Comparison of ENCODE assay signal across 7 mouse cellular contexts in genomic region chr15:98953401-98954356, GRCm38 (mm10). TPM values are rescaled to one million over a fixed set of nuclear protein-coding genes. Genes with fewer than 3 reads are reported as not detected.
DNase-seq lines count a peak whose midpoint lies in the region; ATAC-seq lines count a peak whose summit lies in the region.

Gm49450 (minus strand) TSS chr15:98953551.
Tuba1a (minus strand) TSS chr15:98953703.

- peaks cover 26% of the 10 kb centered on the region for H3K36me3 ChIP-seq in embryonic facial prominence, embryonic 10.5 days (replicated peaks)
- no peaks in the 10 kb centered on the region for H3K36me3 ChIP-seq in intestine, embryonic 16.5 days (ENCODE audit: control insufficient read depth, insufficient read depth, low read length)
- H3K36me3 ChIP-seq in midbrain, embryonic 10.5 days, result peaks cover 29% of the 10 kb centered on the region

- peak; percentile 97 for ATAC-seq in intestine, embryonic 16.5 days

- peaks cover 24% of the 10 kb centered on the region for H3K4me1 ChIP-seq in embryonic facial prominence, embryonic 10.5 days
- no peaks in the 10 kb centered on the region for H3K4me1 ChIP-seq in intestine, embryonic 16.5 days (ENCODE audit: control insufficient read depth, insufficient read depth, low read length)
- peaks cover 46% of the 10 kb centered on the region for H3K4me1 ChIP-seq in midbrain, embryonic 10.5 days

- peak within 1 kb of the TSS; percentile 86 for H3K9ac ChIP-seq in intestine, embryonic 16.5 days (ENCODE audit: low read depth, low read length)

- DNase-seq in adrenal gland, postnatal 14 days, result peak; percentile 88
- DNase-seq in embryonic facial prominence, embryonic 10.5 days (ENCODE audit: low spot score), result peak; percentile 98
- DNase-seq in gonadal fat pad, adult 2 months (ENCODE audit: low read depth), result no peak
- peak; percentile 95 to 96 for DNase-seq in left cerebral cortex, postnatal 36 days (ENCODE audit: low spot score in 2 of 2)
- DNase-seq in midbrain, embryonic 10.5 days (ENCODE audit: low spot score), result peak; percentile 99
- DNase-seq in right cerebral cortex, postnatal 36 days (ENCODE audit: low spot score in 2 of 2), result peak; percentile 96 to 97

- intact Hi-C loops in left cerebral cortex, postnatal 36 days (cut with DNase I), result loop anchor here (1.0 to 2.0 kb wide), 3 partner anchors 15 to 40 kb away; partner anchors contain the start of gene Tuba1b

- peak within 1 kb of the TSS; percentile 69 for H3K4me2 ChIP-seq in intestine, embryonic 16.5 days (ENCODE audit: low read depth, low read length)

- no peaks in the 10 kb centered on the region for H3K9me3 ChIP-seq in embryonic facial prominence, embryonic 10.5 days
- no peaks in the 10 kb centered on the region for H3K9me3 ChIP-seq in intestine, embryonic 16.5 days (ENCODE audit: control insufficient read depth, low read length)
- H3K9me3 ChIP-seq in midbrain, embryonic 10.5 days (replicated peaks), result no peaks in the 10 kb centered on the region

- H3K27me3 ChIP-seq in embryonic facial prominence, embryonic 10.5 days (replicated peaks; ENCODE audit: low read depth, poor library complexity, severe bottlenecking), result no peaks in the 10 kb centered on the region
- H3K27me3 ChIP-seq in intestine, embryonic 16.5 days (replicated peaks; ENCODE audit: control insufficient read depth, insufficient read depth, low read length), result no peaks in the 10 kb centered on the region
- H3K27me3 ChIP-seq in midbrain, embryonic 10.5 days (ENCODE audit: low read depth, poor library complexity, severe bottlenecking), result no peaks in the 10 kb centered on the region

- WGBS in embryonic facial prominence, embryonic 10.5 days, result 5% methylated on average over 28 of the region's 28 CpGs
- WGBS in intestine, embryonic 16.5 days, result 5% methylated on average over 28 of the region's 28 CpGs
- WGBS in midbrain, embryonic 10.5 days, result 3% methylated on average over 28 of the region's 28 CpGs

- H3K4me3 ChIP-seq in embryonic facial prominence, embryonic 10.5 days, result peak within 1 kb of the TSS; percentile 92
- peak within 1 kb of the TSS; percentile 81 for H3K4me3 ChIP-seq in intestine, embryonic 16.5 days (ENCODE audit: low read length)
- peak within 1 kb of the TSS; percentile 96 for H3K4me3 ChIP-seq in midbrain, embryonic 10.5 days

- H3K27ac ChIP-seq in embryonic facial prominence, embryonic 10.5 days (replicated peaks), result peak within 1 kb of the TSS; percentile 98
- peak within 1 kb of the TSS; percentile 91 for H3K27ac ChIP-seq in intestine, embryonic 16.5 days (ENCODE audit: low read length)
- peak within 1 kb of the TSS; percentile 99 for H3K27ac ChIP-seq in midbrain, embryonic 10.5 days (replicated peaks)

RNA-seq across cellular contexts. Expression of gene Gm49450, which starts in this region (rescaled TPM):
- not detected in 2 replicates for total RNA-seq in adrenal gland, postnatal 14 days (2021)
- polyA plus RNA-seq in embryonic facial prominence, embryonic 10.5 days (2016; fragmentation: Nextera tagmentation; extraction: Ambion mirVana), result not detected in 2 replicates
- 1.2 and 151 TPM in 2 replicates for polyA plus RNA-seq in gonadal fat pad, adult 2 months (2012; rRNA removed)
- not detected in 2 replicates for polyA plus RNA-seq in intestine, embryonic 16.5 days (2015; fragmentation: Nextera tagmentation; extraction: Ambion mirVana)
- total RNA-seq in left cerebral cortex, postnatal 36 days (2021), result not detected
- not detected in 2 replicates for polyA plus RNA-seq in midbrain, embryonic 10.5 days (2016; fragmentation: Nextera tagmentation; extraction: Ambion mirVana)

RNA-seq across cellular contexts. Expression of gene Tuba1a, which starts in this region (rescaled TPM):
- total RNA-seq in adrenal gland, postnatal 14 days (2021), result 124 and 185 TPM in 2 replicates
- 2,739 and 2,840 TPM in 2 replicates for polyA plus RNA-seq in embryonic facial prominence, embryonic 10.5 days (2016; fragmentation: Nextera tagmentation; extraction: Ambion mirVana)
- 538 and 2,258 TPM in 2 replicates for polyA plus RNA-seq in gonadal fat pad, adult 2 months (2012; rRNA removed)
- 816 and 895 TPM in 2 replicates for polyA plus RNA-seq in intestine, embryonic 16.5 days (2015; fragmentation: Nextera tagmentation; extraction: Ambion mirVana)
- 1,000 to 10,000 TPM in 1 of 2 experiments, 100 to 1,000 TPM in 1; 932 to 1,107 TPM for total RNA-seq in left cerebral cortex, postnatal 36 days (2021)
- 4,467 and 6,520 TPM in 2 replicates for polyA plus RNA-seq in midbrain, embryonic 10.5 days (2016; fragmentation: Nextera tagmentation; extraction: Ambion mirVana)
